Mouse (Mus musculus) CH12.LX (cell line): ENCODE results near the gene Rpl37a. TPM values are rescaled to one million over a fixed set of nuclear protein-coding genes. Genes with fewer than 3 reads are reported as not detected.
A peak's percentile ranks its signal among the peaks of the same experiment; 100 is the strongest.

ENCODE experiments used
- DNase-seq: peaks from one replicate; pipeline ENCODE4 v3.0.0-alpha.2; 2013; ENCODE audit errors: extremely low read depth
- H3K27ac ChIP-seq: 2 replicates; pipeline ENCODE4 v1.5.1; 2012; ENCODE audit warnings: low read depth, mild to moderate bottlenecking, control low read depth, moderate library complexity; ENCODE audit not compliant: insufficient read depth
- H3K27me3 ChIP-seq: replicated peaks from 2 replicates; pipeline ENCODE3; 2012; ENCODE audit warnings: inconsistent platforms
- H3K36me3 ChIP-seq, 2 experiments: replicated peaks in 1 of 2; 2 replicates each; pipeline versions ENCODE3 to v1.6.1; 2012; ENCODE audit warnings: inconsistent platforms in 1 of 2, low read length in 1 of 2, mild to moderate bottlenecking in 1 of 2, mixed read lengths in 1 of 2, moderate library complexity in 1 of 2; ENCODE audit not compliant: control insufficient read depth in 1 of 2, insufficient read depth in 1 of 2
- H3K4me1 ChIP-seq, 2 experiments: 2 replicates each; pipeline ENCODE4 v1.6.1; 2012; ENCODE audit warnings: inconsistent platforms in 1 of 2, moderate library complexity in 1 of 2; ENCODE audit not compliant: insufficient read depth in 2 of 2, control insufficient read depth in 1 of 2
- H3K4me2 ChIP-seq: 2 replicates; pipeline ENCODE4 v1.6.1; 2012; ENCODE audit warnings: low read depth, mild to moderate bottlenecking, control low read depth; ENCODE audit not compliant: poor library complexity, insufficient read depth, severe bottlenecking
- H3K4me3 ChIP-seq, 3 experiments: fragments of 150-350 bp in 1 of 3; sonication (generic) in 1 of 3; replicated peaks in 1 of 3; 2 replicates each; pipeline versions ENCODE3 to v1.5.1; 2011 to 2012; ENCODE audit warnings: low read depth in 2 of 3, low read length in 2 of 3, mild to moderate bottlenecking in 2 of 3, moderate library complexity in 2 of 3, control low read depth in 1 of 3, improper control_type of control experiment in 1 of 3, inconsistent platforms in 1 of 3, mixed read lengths in 1 of 3; ENCODE audit not compliant: poor library complexity in 1 of 3
- H3K79me2 ChIP-seq: replicated peaks from 2 replicates; pipeline ENCODE4 v1.6.1; 2012; ENCODE audit warnings: mild to moderate bottlenecking, moderate library complexity; ENCODE audit not compliant: control insufficient read depth, poor library complexity, insufficient read depth, severe bottlenecking; ENCODE audit errors: extremely low read depth
- H3K9ac ChIP-seq: 2 replicates; pipeline ENCODE4 v1.6.1; 2012; ENCODE audit warnings: low read depth, mild to moderate bottlenecking, control low read depth, moderate library complexity; ENCODE audit not compliant: insufficient read depth
- H3K9me3 ChIP-seq: replicated peaks from 2 replicates; pipeline ENCODE3; 2012; ENCODE audit warnings: low read length, inconsistent platforms, mixed read lengths
- CHD1 ChIP-seq: IDR thresholded peaks from 2 replicates; pipeline ENCODE4 v1.6.1; 2012; ENCODE audit warnings: low read depth, low read length, improper control_type of control experiment, inconsistent platforms
- ELF1 ChIP-seq: IDR thresholded peaks from 2 replicates; pipeline ENCODE4 v1.6.1; 2014; ENCODE audit warnings: low read depth, mild to moderate bottlenecking, inconsistent platforms, low read length, improper control_type of control experiment
- ETS1 ChIP-seq: conservative IDR thresholded peaks from 2 replicates; pipeline ENCODE4 v1.6.1; 2012; ENCODE audit warnings: low read depth, mild to moderate bottlenecking, inconsistent platforms, low read length, improper control_type of control experiment, moderate library complexity
- HCFC1 ChIP-seq: IDR thresholded peaks from 2 replicates; pipeline ENCODE4 v1.6.1; 2012; ENCODE audit warnings: low read depth, mild to moderate bottlenecking, inconsistent platforms, low read length, improper control_type of control experiment
- JUN ChIP-seq: IDR thresholded peaks from 2 replicates; pipeline ENCODE4 v1.6.1; 2011; ENCODE audit warnings: low read depth, mild to moderate bottlenecking, low read length, improper control_type of control experiment, moderate library complexity; ENCODE audit not compliant: insufficient read depth
- JUND ChIP-seq: conservative IDR thresholded peaks from 2 replicates; pipeline ENCODE4 v1.6.1; 2011; ENCODE audit warnings: low read depth, low read length, improper control_type of control experiment
- MAFK ChIP-seq: IDR thresholded peaks from 2 replicates; pipeline ENCODE4 v1.6.1; 2011; ENCODE audit warnings: low read length, improper control_type of control experiment; ENCODE audit not compliant: insufficient replicate concordance
- MEF2A ChIP-seq: IDR thresholded peaks from 2 replicates; pipeline ENCODE4 v1.6.1; 2014; ENCODE audit warnings: low read depth, mild to moderate bottlenecking, inconsistent platforms, low read length, improper control_type of control experiment, borderline replicate concordance
- MXI1 ChIP-seq: IDR thresholded peaks from 2 replicates; pipeline ENCODE4 v1.6.1; 2011; ENCODE audit warnings: mild to moderate bottlenecking, low read depth, low read length, improper control_type of control experiment
- NELFE ChIP-seq: IDR thresholded peaks from 2 replicates; pipeline ENCODE4 v1.6.1; 2011; ENCODE audit warnings: low read depth, low read length, improper control_type of control experiment
- NRF1 ChIP-seq: IDR thresholded peaks from 2 replicates; pipeline ENCODE4 v1.6.1; 2014; ENCODE audit warnings: low read depth, mild to moderate bottlenecking, inconsistent platforms, low read length, improper control_type of control experiment, moderate library complexity
- POLR2A ChIP-seq: IDR thresholded peaks from 2 replicates; pipeline ENCODE4 v1.6.1; 2011; ENCODE audit warnings: low read depth, mild to moderate bottlenecking, improper control_type of control experiment, low read length
- RCOR1 ChIP-seq: conservative IDR thresholded peaks from 2 replicates; pipeline ENCODE4 v1.6.1; 2012; ENCODE audit warnings: low read depth, mild to moderate bottlenecking, inconsistent platforms, low read length, improper control_type of control experiment
- SIN3A ChIP-seq: IDR thresholded peaks from 2 replicates; pipeline ENCODE4 v1.6.1; 2012; ENCODE audit warnings: low read length, improper control_type of control experiment, inconsistent platforms
- USF1 ChIP-seq: IDR thresholded peaks from 2 replicates; pipeline ENCODE4 v1.6.1; 2014; ENCODE audit warnings: low read depth, mild to moderate bottlenecking, inconsistent platforms, low read length, improper control_type of control experiment
- USF2 ChIP-seq: conservative IDR thresholded peaks from 2 replicates; pipeline ENCODE4 v1.6.1; 2011; ENCODE audit warnings: low read depth, low read length, improper control_type of control experiment
- ZKSCAN1 ChIP-seq: IDR thresholded peaks from 2 replicates; pipeline ENCODE4 v1.6.1; 2012; ENCODE audit warnings: low read depth, inconsistent platforms, low read length, improper control_type of control experiment, borderline replicate concordance
- ZMIZ1 ChIP-seq: IDR thresholded peaks from 2 replicates; pipeline ENCODE4 v1.6.1; 2012; ENCODE audit warnings: low read depth, mild to moderate bottlenecking, inconsistent platforms, low read length, improper control_type of control experiment
- ZNF384 ChIP-seq: IDR thresholded peaks from 2 replicates; pipeline ENCODE4 v1.6.1; 2012; ENCODE audit warnings: low read depth, low read length, improper control_type of control experiment, inconsistent platforms
- dilution Hi-C: fragments of 300-500 bp; cut with MboI; formaldehyde crosslinking; loops from 2 replicates; pipeline ENCODE4 v1.14.3; 2020; ENCODE audit warnings: low sequenced_read_pairs; ENCODE audit not compliant: extremely low pct_unique_long_range_greater_than_20kb, extremely low pct_ligation_motif_present
- in situ Hi-C: fragments of 300-500 bp; cut with MboI; formaldehyde crosslinking; loops from 3 replicates; pipeline ENCODE4 v1.14.3; 2019; ENCODE audit warnings: low sequenced_read_pairs, low pct_ligation_motif_present, low pct_unique_long_range_greater_than_20kb, mixed read lengths
- polyA plus RNA-seq: library from polyadenylated mRNA; unstranded; fragments of >175 nt; gene quantifications from 2 replicates; pipeline ENCODE4 v1.2.1, GENCODE M21; 2012; ENCODE audit warnings: low read depth; ENCODE audit not compliant: insufficient read length
- total RNA-seq, 2 experiments: library from RNA; depleted of rRNA; stranded (reverse); fragments of 300-350 nt in 1 of 2; fragments of >200 nt in 1 of 2; gene quantifications; 2 replicates each; pipeline ENCODE4 v1.2.3; 2012 to 2014

Gene Rpl37a
- total and polyA plus RNA-seq, 3 experiments: 1,419 to 2,433 (median 1,462) TPM

GRCm38 (mm10) chr1:72730126-72730525 is 19.0 kb downstream of the Rpl37a start:
- no peak for DNase-seq

DNA sequence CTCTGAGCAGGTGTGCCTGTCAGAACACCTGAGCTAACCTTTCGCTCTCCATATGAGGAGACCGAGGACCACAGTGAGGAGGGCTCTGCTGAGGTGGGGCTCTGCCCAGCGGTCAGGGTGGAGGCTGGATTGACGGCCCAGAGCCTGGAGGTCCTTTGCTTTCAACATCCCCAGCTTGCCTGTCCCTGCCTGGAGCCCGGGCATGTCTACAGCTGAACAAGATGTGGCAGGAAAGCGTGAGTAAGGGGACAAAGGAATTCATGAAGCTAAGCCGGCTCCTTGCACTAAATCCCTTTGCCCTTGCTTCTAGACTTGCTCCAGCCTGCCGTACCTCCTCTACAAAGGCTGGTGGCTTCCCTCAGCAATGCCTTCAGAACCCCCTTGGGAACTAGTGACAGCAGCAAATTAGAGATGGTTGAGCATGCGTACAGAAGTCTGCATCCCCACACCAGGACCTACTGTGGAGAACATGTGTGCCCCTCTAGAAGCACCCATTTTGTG is 22.2 kb downstream of the Rpl37a start:
- no peak for DNase-seq
- in situ Hi-C loops (no loop called here), dilution Hi-C loops (no loop called here)
- H3K4me3 ChIP-seq: no peak overlapping the region
- no peak overlapping the region for H3K9ac ChIP-seq
- H3K4me2 ChIP-seq: no peak overlapping the region
- TF ChIP-seq ZMIZ1 (no peak), NRF1 (0 out of 2 replicates have a peak, but pooled peaks have one; percentile 19), USF1 (no peak)
- no peaks in the 10 kb centered on the region for H3K27me3 ChIP-seq
- H3K36me3 ChIP-seq: no peaks in the 10 kb centered on the region
- no peak overlapping the region for H3K27ac ChIP-seq
- H3K4me1 ChIP-seq: peaks cover 0 to 10% of the 10 kb centered on the region in 2 experiments; a peak in 2 of 4 replicates
- no peaks in the 10 kb centered on the region for H3K79me2 ChIP-seq
- no peaks in the 10 kb centered on the region for H3K9me3 ChIP-seq

More at GRCm38 (mm10) chr1:72730126-72730525, 19.0 kb downstream of the Rpl37a start:
- no peaks in the 10 kb centered on the region for H3K9me3 ChIP-seq
- no peaks in the 10 kb centered on the region for H3K79me2 ChIP-seq
- H3K27me3 ChIP-seq: no peaks in the 10 kb centered on the region
- H3K36me3 ChIP-seq: no peaks in the 10 kb centered on the region
- in situ Hi-C loops: no loop called here
- TF ChIP-seq NELFE (no peak), SIN3A (no peak), MXI1 (no peak), NRF1 (no peak), ETS1 (no peak), HCFC1 (no peak)
- dilution Hi-C loops: no loop called here
- no peak overlapping the region for H3K9ac ChIP-seq
- H3K4me1 ChIP-seq: peaks cover 0 to 10% of the 10 kb centered on the region in 2 experiments; a peak in 2 of 4 replicates
- no peak overlapping the region for H3K4me2 ChIP-seq
- no peak overlapping the region for H3K4me3 ChIP-seq
- no peak overlapping the region for H3K27ac ChIP-seq

DNA sequence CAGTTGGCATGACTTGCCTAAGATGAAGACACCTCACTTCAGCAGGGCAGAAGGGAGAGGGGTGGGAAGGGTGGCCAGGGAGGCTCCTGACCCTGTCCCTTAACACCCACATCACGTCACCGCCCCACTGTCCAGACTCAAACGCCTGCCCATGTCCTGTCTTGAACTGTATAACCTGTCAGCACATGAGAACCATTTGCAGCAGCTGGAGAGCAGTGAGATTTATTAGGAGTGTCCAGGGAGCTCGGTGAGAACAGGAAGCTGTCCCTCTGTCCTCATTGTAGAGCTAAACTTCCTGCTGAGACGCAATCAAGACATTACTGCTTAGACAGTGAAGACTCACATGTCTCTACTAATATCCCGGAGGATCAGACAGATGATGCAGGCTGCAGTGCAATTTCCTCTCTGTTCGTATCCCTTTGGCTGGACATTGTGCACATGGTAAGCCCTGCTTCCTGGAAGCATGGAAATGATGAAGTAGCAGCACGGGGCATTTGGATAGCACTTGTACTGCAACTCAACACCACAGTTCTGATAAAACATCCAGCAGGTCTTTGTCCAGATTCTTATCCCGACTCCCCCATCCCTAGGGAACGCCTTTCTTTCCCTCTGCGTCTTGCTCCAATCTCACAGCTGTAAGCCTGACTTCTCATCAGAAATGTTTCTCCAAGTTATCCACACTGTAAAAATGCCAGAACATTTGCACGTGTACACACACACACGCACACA is 25.5 kb downstream of the Rpl37a start:
- H3K79me2 ChIP-seq: no peaks in the 10 kb centered on the region
- peaks cover 0 to 4% of the 10 kb centered on the region in 2 experiments; a peak in 2 of 4 replicates for H3K4me1 ChIP-seq
- no peak overlapping the region for H3K4me3 ChIP-seq
- H3K9ac ChIP-seq: no peak overlapping the region
- H3K4me2 ChIP-seq: no peak overlapping the region
- DNase-seq: no peak
- dilution Hi-C loops (no loop called here), in situ Hi-C loops (no loop called here)
- H3K9me3 ChIP-seq: no peaks in the 10 kb centered on the region
- H3K36me3 ChIP-seq: no peaks in the 10 kb centered on the region
- no peak overlapping the region for H3K27ac ChIP-seq
- TF ChIP-seq ZMIZ1: no peak
- TF ChIP-seq RCOR1: no peak
- no peak for TF ChIP-seq ELF1
- TF ChIP-seq ZNF384: no peak
- no peak for TF ChIP-seq MXI1
- no peak for TF ChIP-seq CHD1
- no peak for TF ChIP-seq JUN
- no peak for TF ChIP-seq JUND
- TF ChIP-seq MAFK: no peak
- no peak for TF ChIP-seq MEF2A
- TF ChIP-seq POLR2A: no peak
- TF ChIP-seq USF2: no peak
- TF ChIP-seq ZKSCAN1: no peak
- no peak for TF ChIP-seq HCFC1
- H3K27me3 ChIP-seq: no peaks in the 10 kb centered on the region
